Mouse (Mus musculus) bone marrow macrophage, adult 2 months (primary cell): ENCODE results near the gene Prl2c5.
"Not testable (repeated sequence)": the region's sequence is repeated elsewhere in the genome, so short reads cannot be mapped to it uniquely, and the experiment has no call there.

ENCODE experiments used
- CTCF ChIP-seq: IDR thresholded peaks from 2 replicates; pipeline ENCODE4 v1.5.1; 2012; ENCODE audit warnings: low read depth, mild to moderate bottlenecking, low read length, moderate library complexity
- POLR2A ChIP-seq: IDR thresholded peaks from 2 replicates; pipeline ENCODE4 v1.6.1; 2012; ENCODE audit warnings: mild to moderate bottlenecking, low read depth, low read length, borderline replicate concordance

DNA sequence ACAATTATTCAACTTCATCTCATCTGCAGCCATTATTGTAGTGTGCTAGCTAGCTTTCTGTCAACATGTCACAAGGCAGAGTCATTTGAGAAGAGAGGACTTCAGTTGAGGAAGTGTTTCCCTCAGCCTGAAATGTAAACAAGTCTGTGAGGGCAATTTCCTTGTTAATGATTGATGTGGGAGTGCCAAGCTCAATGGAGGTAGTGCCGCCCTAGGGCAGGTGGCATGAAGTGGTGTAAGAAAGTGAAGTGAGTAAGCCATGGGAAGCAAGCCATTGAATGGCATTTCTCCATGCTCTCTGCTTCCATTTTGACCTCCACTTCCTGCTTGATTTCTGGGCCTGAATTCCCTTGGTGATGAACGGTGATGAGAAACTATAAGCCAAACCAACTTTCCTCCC is 33.8 kb downstream of the Prl2c5 start:
- TF ChIP-seq CTCF, POLR2A: not testable (repeated sequence)
